Mouse (Mus musculus) gastrocnemius, adult 2 months (tissue): Measurements from ENCODE around the gene Gnl3. TPM values are rescaled to one million over a fixed set of nuclear protein-coding genes. Genes with fewer than 3 reads are reported as not detected.

Source experiments
- DNase-seq: peaks from one replicate; pipeline ENCODE4 v3.0.0; 2022
- H3K27ac ChIP-seq: fragments of 200-600 bp; 2 replicates; pipeline ENCODE4 v1.8.1; 2022; ENCODE audit warnings: mild to moderate bottlenecking
- H3K4me3 ChIP-seq: fragments of 200-600 bp; 2 replicates; pipeline ENCODE4 v1.8.1; 2022; ENCODE audit warnings: mild to moderate bottlenecking, moderate library complexity
- CTCF ChIP-seq: fragments of 200-600 bp; IDR thresholded peaks from 2 replicates; pipeline ENCODE4 v1.8.1; 2022; ENCODE audit warnings: antibody characterized with exemption, mild to moderate bottlenecking, moderate library complexity
- intact Hi-C: fragments of 180-260 bp; cut with DNase I; formaldehyde crosslinking; loops from one replicate; pipeline ENCODE4 v1.15.1; 2025
- total RNA-seq, 2 experiments: library from RNA; stranded (reverse); gene quantifications; 2 replicates each; pipeline ENCODE4 v1.2.3; 2021

Gnl3 gene
- total RNA-seq, 2 experiments from 2014 or later = 28.4 to 33.4 TPM

GRCm38 (mm10) chr14:31001307-31002205 is 17.4 kb downstream of the Gnl3 start, which contains the start of the genes Glt8d1 and Spcs1:
Gene Glt8d1, plus strand, starts transcription at chr14:31001400.
Gene Spcs1, minus strand, starts transcription at chr14:31001672.
- intact Hi-C loops = loop anchor here (2.0 kb wide), 1 partner anchor 17 kb away; the partner anchor contains the start of genes Gnl3 and Pbrm1
- no peak for TF ChIP-seq CTCF
- peak; percentile 91 for DNase-seq
- Histone ChIP-seq H3K27ac (peak within 1 kb of the TSS; percentile 96), H3K4me3 (peak within 1 kb of the TSS; percentile 81)

- no peak for DNase-seq
- Histone ChIP-seq H3K27ac (peak overlapping the region; percentile 96), H3K4me3 (peak overlapping the region; percentile 81)
- intact Hi-C loops = loop anchor here (2.0 kb wide), 1 partner anchor 18 kb away; the partner anchor contains the start of genes Gnl3 and Pbrm1
- TF ChIP-seq CTCF = no peak
Measured at GRCm38 (mm10) chr14:31000816-31001306, 18.1 kb downstream of the Gnl3 start.

GRCm38 (mm10) chr14:31000356-31000755 is 18.6 kb downstream of the Gnl3 start:
- no peak for DNase-seq
- intact Hi-C loops = loop anchor here (2.0 kb wide), 1 partner anchor 18 kb away; the partner anchor contains the start of genes Gnl3 and Pbrm1
- TF ChIP-seq CTCF = no peak

GRCm38 (mm10) chr14:30996417-30996816 is 22.5 kb downstream of the Gnl3 start:
- no peak overlapping the region for H3K27ac ChIP-seq
- no peak for DNase-seq
- intact Hi-C loops = no loop called here
- TF ChIP-seq CTCF = no peak
- H3K4me3 ChIP-seq = no peak overlapping the region

More at GRCm38 (mm10) chr14:31000356-31000755, 18.6 kb downstream of the Gnl3 start:
- Histone ChIP-seq H3K27ac (peak overlapping the region; percentile 96), H3K4me3 (peak overlapping the region; percentile 81)

GRCm38 (mm10) chr14:30976222-30976621 is 42.7 kb downstream of the Gnl3 start:
- intact Hi-C loops = no loop called here
- no peak for DNase-seq
- Histone ChIP-seq H3K27ac (no peak overlapping the region), H3K4me3 (no peak overlapping the region)
- TF ChIP-seq CTCF = no peak

- Histone ChIP-seq H3K4me3 (no peak overlapping the region), H3K27ac (no peak overlapping the region)
- peak; percentile 18 for DNase-seq
- TF ChIP-seq CTCF = no peak
- intact Hi-C loops = no loop called here
Measured at GRCm38 (mm10) chr14:30974204-30974603, 44.7 kb downstream of the Gnl3 start.

Other genes with a start within 250 kb of the Gnl3 start
- gene Tmem110, start 193.6 kb downstream of the Gnl3 start, total RNA-seq = 10 to 100 TPM in 1 of 2 experiments, 1 to 10 TPM in 1; 6.2 to 12.6 TPM
- 10 to 100 TPM; 53.6 to 65.4 TPM for gene Mustn1, start 140.0 kb downstream of the Gnl3 start, total RNA-seq
- under 1 TPM; 0.11 to 0.13 TPM for gene Itih4, start 132.7 kb downstream of the Gnl3 start, total RNA-seq
- under 1 TPM; 0.10 to 0.25 TPM for gene Itih3, start 95.4 kb downstream of the Gnl3 start, total RNA-seq
- gene Itih1, start 75.9 kb downstream of the Gnl3 start, total RNA-seq = not detected
- gene Nek4, start 67.8 kb downstream of the Gnl3 start, total RNA-seq = 1 to 10 TPM; 4.4 to 5.1 TPM
- 10 to 100 TPM in 1 of 2 experiments, 1 to 10 TPM in 1; 9.0 to 13.6 TPM for gene Glt8d1, start 17.8 kb downstream of the Gnl3 start, total RNA-seq
- gene Spcs1, start 17.5 kb downstream of the Gnl3 start, total RNA-seq = 100 to 1,000 TPM; 129 to 130 TPM
- 10 to 100 TPM; 45.3 to 49.8 TPM for gene Pbrm1, start within 50 bp of the Gnl3 start, total RNA-seq
- 10 to 100 TPM; 33.4 to 36.1 TPM for gene Smim4, start 109.8 kb upstream of the Gnl3 start, total RNA-seq
- gene Nt5dc2, start 111.9 kb upstream of the Gnl3 start, total RNA-seq = 1 to 10 TPM; 1.2 to 1.7 TPM
- 10 to 100 TPM; 14.0 to 16.5 TPM for gene Stab1, start 149.5 kb upstream of the Gnl3 start, total RNA-seq
- 1,000 to 10,000 TPM in 1 of 2 experiments, 100 to 1,000 TPM in 1; 386 to 1,185 TPM for gene Tnnc1, start 189.2 kb upstream of the Gnl3 start, total RNA-seq
- 10 to 100 TPM; 60.8 to 70.3 TPM for gene Nisch, start 197.8 kb upstream of the Gnl3 start, total RNA-seq
- 1 to 10 TPM; 7.0 to 8.3 TPM for gene Sema3g, start 198.7 kb upstream of the Gnl3 start, total RNA-seq
- 1 to 10 TPM; 7.3 to 8.9 TPM for gene Phf7, start 232.2 kb upstream of the Gnl3 start, total RNA-seq
- 10 to 100 TPM; 46.7 to 48.0 TPM for gene Bap1, start 232.3 kb upstream of the Gnl3 start, total RNA-seq